Mouse (Mus musculus): ENCODE results near the gene Pkm. TPM values are rescaled to one million over a fixed set of nuclear protein-coding genes. Genes with fewer than 3 reads are reported as not detected.

The Pkm gene
- polyA plus RNA-seq, 1 experiment, result 2,627 TPM

- H3K4me1 ChIP-seq, result peaks cover 32% of the 10 kb centered on the region
- TF ChIP-seq FLI1 (IDR thresholded peaks at IDR 0.05; ENCODE audit: low read length) (no peak), GATA1 (IDR thresholded peaks at IDR 0.05; ENCODE audit: borderline replicate concordance, low read length) (no peak)
- no peaks in the 10 kb centered on the region for H3K9me3 ChIP-seq
- H3K36me3 ChIP-seq (replicated peaks; ENCODE audit: low read length), result no peaks in the 10 kb centered on the region
- no peak overlapping the region for H3K4me3 ChIP-seq (replicated peaks)
- peaks cover 51% of the 10 kb centered on the region for H3K27me3 ChIP-seq (replicated peaks)
These were observed 40.2 kb downstream of the Pkm start for GRCm38 (mm10) chr9:59696381-59696780.

- Histone ChIP-seq H3K9me3 (no peaks in the 10 kb centered on the region), H3K27me3 (replicated peaks) (peaks cover 36% of the 10 kb centered on the region), H3K36me3 (replicated peaks; ENCODE audit: low read length) (no peaks in the 10 kb centered on the region), H3K4me1 (peaks cover 19% of the 10 kb centered on the region), H3K4me3 (replicated peaks) (no peak overlapping the region)
- TF ChIP-seq FLI1 (IDR thresholded peaks at IDR 0.05; ENCODE audit: low read length), result no peak
- TF ChIP-seq GATA1 (IDR thresholded peaks at IDR 0.05; ENCODE audit: borderline replicate concordance, low read length), result no peak
These were observed 44.9 kb downstream of the Pkm start for GRCm38 (mm10) chr9:59701094-59701493.

- H3K27me3 ChIP-seq (replicated peaks), result peaks cover 36% of the 10 kb centered on the region
- peaks cover 19% of the 10 kb centered on the region for H3K4me1 ChIP-seq
- H3K36me3 ChIP-seq (replicated peaks; ENCODE audit: low read length), result no peaks in the 10 kb centered on the region
- no peaks in the 10 kb centered on the region for H3K9me3 ChIP-seq
- no peak overlapping the region for H3K4me3 ChIP-seq (replicated peaks)
- TF ChIP-seq GATA1 (IDR thresholded peaks at IDR 0.05; ENCODE audit: borderline replicate concordance, low read length) (no peak), FLI1 (IDR thresholded peaks at IDR 0.05; ENCODE audit: low read length) (no peak)
These were observed 46.9 kb downstream of the Pkm start for GRCm38 (mm10) chr9:59703099-59703498.

- TF ChIP-seq FLI1 (IDR thresholded peaks at IDR 0.05; ENCODE audit: low read length) (no peak), GATA1 (IDR thresholded peaks at IDR 0.05; ENCODE audit: borderline replicate concordance, low read length) (no peak)
- H3K4me3 ChIP-seq (replicated peaks), result no peak overlapping the region
- H3K9me3 ChIP-seq, result no peaks in the 10 kb centered on the region
- H3K36me3 ChIP-seq (replicated peaks; ENCODE audit: low read length), result no peaks in the 10 kb centered on the region
- H3K27me3 ChIP-seq (replicated peaks), result peaks cover 62% of the 10 kb centered on the region
- peaks cover 8% of the 10 kb centered on the region; the same call in 1 of the 2 replicates for H3K4me1 ChIP-seq
These were observed 51.0 kb downstream of the Pkm start for GRCm38 (mm10) chr9:59706850-59707825.

GRCm38 (mm10) chr9:59709225-59709624 lies 53.1 kb downstream of the Pkm start:
- TF ChIP-seq FLI1 (IDR thresholded peaks at IDR 0.05; ENCODE audit: low read length), result no peak
- TF ChIP-seq GATA1 (IDR thresholded peaks at IDR 0.05; ENCODE audit: borderline replicate concordance, low read length), result no peak
- Histone ChIP-seq H3K9me3 (no peaks in the 10 kb centered on the region), H3K36me3 (replicated peaks; ENCODE audit: low read length) (no peaks in the 10 kb centered on the region), H3K4me3 (replicated peaks) (no peak overlapping the region), H3K4me1 (no peaks in the 10 kb centered on the region), H3K27me3 (replicated peaks) (peaks cover 69% of the 10 kb centered on the region)

GRCm38 (mm10) chr9:59716275-59716898 lies 60.2 kb downstream of the Pkm start:
- no peak overlapping the region for H3K4me3 ChIP-seq (replicated peaks)
- TF ChIP-seq FLI1 (IDR thresholded peaks at IDR 0.05; ENCODE audit: low read length) (no peak), GATA1 (IDR thresholded peaks at IDR 0.05; ENCODE audit: borderline replicate concordance, low read length) (no peak)
- peaks cover 57% of the 10 kb centered on the region for H3K27me3 ChIP-seq (replicated peaks)
- H3K4me1 ChIP-seq, result no peaks in the 10 kb centered on the region
- H3K36me3 ChIP-seq (replicated peaks; ENCODE audit: low read length), result no peaks in the 10 kb centered on the region
- H3K9me3 ChIP-seq, result no peaks in the 10 kb centered on the region

GRCm38 (mm10) chr9:59718237-59718636 lies 62.1 kb downstream of the Pkm start:
- H3K4me3 ChIP-seq (replicated peaks), result no peak overlapping the region
- H3K27me3 ChIP-seq (replicated peaks), result peaks cover 43% of the 10 kb centered on the region
- no peaks in the 10 kb centered on the region for H3K9me3 ChIP-seq
- no peaks in the 10 kb centered on the region for H3K36me3 ChIP-seq (replicated peaks; ENCODE audit: low read length)
- peaks cover 4% of the 10 kb centered on the region for H3K4me1 ChIP-seq
- TF ChIP-seq GATA1 (IDR thresholded peaks at IDR 0.05; ENCODE audit: borderline replicate concordance, low read length), result no peak
- TF ChIP-seq FLI1 (IDR thresholded peaks at IDR 0.05; ENCODE audit: low read length), result no peak

GRCm38 (mm10) chr9:59721144-59721543 lies 65.0 kb downstream of the Pkm start:
- no peak for TF ChIP-seq FLI1 (IDR thresholded peaks at IDR 0.05; ENCODE audit: low read length)
- TF ChIP-seq GATA1 (IDR thresholded peaks at IDR 0.05; ENCODE audit: borderline replicate concordance, low read length), result no peak
- Histone ChIP-seq H3K27me3 (replicated peaks) (peaks cover 27% of the 10 kb centered on the region), H3K4me3 (replicated peaks) (no peak overlapping the region), H3K4me1 (peaks cover 8% of the 10 kb centered on the region), H3K9me3 (no peaks in the 10 kb centered on the region), H3K36me3 (replicated peaks; ENCODE audit: low read length) (no peaks in the 10 kb centered on the region)

- Histone ChIP-seq H3K27me3 (replicated peaks) (peaks cover 17% of the 10 kb centered on the region), H3K4me3 (replicated peaks) (no peak overlapping the region), H3K9me3 (no peaks in the 10 kb centered on the region), H3K36me3 (replicated peaks; ENCODE audit: low read length) (no peaks in the 10 kb centered on the region), H3K4me1 (peaks cover 21% of the 10 kb centered on the region)
- TF ChIP-seq GATA1 (IDR thresholded peaks at IDR 0.05; ENCODE audit: borderline replicate concordance, low read length) (no peak), FLI1 (IDR thresholded peaks at IDR 0.05; ENCODE audit: low read length) (no peak)
These were observed 67.0 kb downstream of the Pkm start for GRCm38 (mm10) chr9:59723096-59723657.
